Mouse (Mus musculus) embryonic facial prominence, embryonic 13.5 days (tissue): ENCODE data around the gene Eif3m. TPM values are rescaled to one million over a fixed set of nuclear protein-coding genes. Genes with fewer than 3 reads are reported as not detected.

Experiments
- ATAC-seq: fragments of 200-750 bp; cut with Nextera tagmentation; 2 replicates; pipeline ENCODE4 v1.8.0; 2017; ENCODE audit warnings: low read depth; ENCODE audit not compliant: insufficient number of reproducible peaks, insufficient read depth, low FRiP score, low TSS enrichment
- H3K27ac ChIP-seq: fragments of 300-500 bp; sonication (generic); 2 replicates; pipeline ENCODE4 v1.5.1; 2015; ENCODE audit warnings: moderate library complexity, mild to moderate bottlenecking, inconsistent platforms
- H3K27me3 ChIP-seq: fragments of 300-500 bp; sonication (generic); 2 replicates; pipeline ENCODE4 v1.6.1; 2015; ENCODE audit warnings: mild to moderate bottlenecking, inconsistent platforms
- H3K36me3 ChIP-seq: fragments of 300-500 bp; sonication (generic); 2 replicates; pipeline ENCODE4 v1.6.1; 2015; ENCODE audit warnings: mild to moderate bottlenecking, inconsistent platforms
- H3K4me1 ChIP-seq: fragments of 300-500 bp; sonication (generic); 2 replicates; pipeline ENCODE4 v1.6.1; 2015; ENCODE audit warnings: inconsistent platforms
- H3K4me2 ChIP-seq: fragments of 300-500 bp; sonication (generic); 2 replicates; pipeline ENCODE4 v1.6.1; 2015; ENCODE audit warnings: moderate library complexity, mild to moderate bottlenecking, inconsistent platforms
- H3K4me3 ChIP-seq: fragments of 300-500 bp; sonication (generic); 2 replicates; pipeline ENCODE4 v1.5.1; 2015; ENCODE audit warnings: mild to moderate bottlenecking, inconsistent platforms
- H3K9ac ChIP-seq: fragments of 300-500 bp; sonication (generic); 2 replicates; pipeline ENCODE4 v1.6.1; 2015; ENCODE audit warnings: mild to moderate bottlenecking, inconsistent platforms
- H3K9me3 ChIP-seq: fragments of 300-500 bp; sonication (generic); 2 replicates; pipeline ENCODE4 v1.6.1; 2016; ENCODE audit warnings: inconsistent platforms
- WGBS: fragments of 180-500 bp; shearing (Covaris S2); methylation state at CpG from one replicate; pipeline ENCODE4 v1.1.7; 2015; ENCODE audit warnings: mixed read lengths; 5-methylcytosine and 5-hydroxymethylcytosine counted together
- polyA plus RNA-seq: library from polyadenylated mRNA; unstranded; fragments of >200 nt; fragmentation: Nextera tagmentation; extraction: Ambion mirVana; gene quantifications from 2 replicates; pipeline ENCODE4 v1.2.1, GENCODE M21; 2015

Eif3m gene
- polyA plus RNA-seq = 270 and 278 TPM in 2 replicates

DNA sequence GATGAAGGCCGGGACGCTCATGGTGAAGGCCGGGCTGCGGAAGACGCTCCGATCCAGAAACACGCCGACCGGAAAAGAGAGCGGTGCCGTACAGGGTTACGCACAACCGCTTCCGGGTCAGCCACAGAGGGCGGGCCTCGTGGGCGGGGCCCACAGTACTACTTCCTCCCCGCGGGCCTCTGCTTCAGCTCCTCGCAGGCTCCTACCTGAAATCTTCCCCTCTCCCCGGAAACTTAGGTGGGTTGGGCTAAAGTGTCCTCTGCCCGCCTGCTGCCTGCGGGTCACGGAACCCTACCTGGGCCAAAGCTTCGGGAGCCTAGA, at the start of gene Eif3m:
Gene Eif3m, minus strand, starts transcription at position 114 of the 321 bp plus-strand sequence.
- peak within 1 kb of the TSS; percentile 63 for H3K27ac ChIP-seq
- ATAC-seq = peak; percentile 99

DNA sequence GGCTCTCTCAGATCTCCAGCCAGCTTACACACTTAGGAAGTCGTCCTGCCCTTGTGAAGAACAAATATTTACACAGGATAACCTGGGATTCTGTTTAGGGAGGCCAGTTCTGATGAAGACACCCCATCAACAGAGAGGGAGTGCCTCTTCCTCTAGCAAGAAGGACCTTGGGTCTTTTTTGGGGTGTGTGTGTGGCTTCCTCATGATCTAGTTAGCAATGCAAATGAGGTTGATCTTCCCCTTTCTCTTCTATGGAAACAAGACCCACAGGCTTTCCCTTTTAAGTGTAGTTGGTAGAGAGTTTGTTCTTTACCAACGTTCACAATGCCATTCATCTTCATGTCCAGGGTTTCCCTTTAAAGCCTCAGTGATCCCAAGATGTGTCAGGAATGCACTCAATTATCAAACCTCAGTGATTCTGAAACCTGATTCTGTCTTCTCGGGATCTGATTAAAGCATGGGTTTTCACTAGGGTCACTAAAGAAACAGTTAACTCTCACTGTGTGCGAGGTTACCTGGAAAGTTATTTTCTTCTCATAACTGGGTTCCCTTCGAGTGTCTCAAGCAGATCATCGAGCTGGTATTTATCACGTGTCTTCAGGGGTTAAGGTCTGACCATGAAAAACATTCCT, 46.0 kb upstream of the Eif3m start:
- Histone ChIP-seq H3K4me1 (no peaks in the 10 kb centered on the region), H3K27me3 (no peaks in the 10 kb centered on the region), H3K4me3 (no peak overlapping the region), H3K27ac (no peak overlapping the region), H3K9me3 (no peaks in the 10 kb centered on the region), H3K36me3 (no peaks in the 10 kb centered on the region), H3K4me2 (no peak overlapping the region), H3K9ac (no peak overlapping the region)
- no peak for ATAC-seq
- 56% methylated on average over 7 of the region's 7 CpGs for WGBS

More for the DNA sequence above, at the start of gene Eif3m:
- Histone ChIP-seq H3K4me1 (peaks cover 10% of the 10 kb centered on the region), H3K4me3 (peak within 1 kb of the TSS; percentile 95), H3K9ac (peak within 1 kb of the TSS; percentile 96), H3K27me3 (no peaks in the 10 kb centered on the region), H3K4me2 (peak within 1 kb of the TSS; percentile 82), H3K36me3 (peaks cover 18% of the 10 kb centered on the region), H3K9me3 (no peaks in the 10 kb centered on the region)
- 0% methylated on average over 24 of the region's 25 CpGs for WGBS

DNA sequence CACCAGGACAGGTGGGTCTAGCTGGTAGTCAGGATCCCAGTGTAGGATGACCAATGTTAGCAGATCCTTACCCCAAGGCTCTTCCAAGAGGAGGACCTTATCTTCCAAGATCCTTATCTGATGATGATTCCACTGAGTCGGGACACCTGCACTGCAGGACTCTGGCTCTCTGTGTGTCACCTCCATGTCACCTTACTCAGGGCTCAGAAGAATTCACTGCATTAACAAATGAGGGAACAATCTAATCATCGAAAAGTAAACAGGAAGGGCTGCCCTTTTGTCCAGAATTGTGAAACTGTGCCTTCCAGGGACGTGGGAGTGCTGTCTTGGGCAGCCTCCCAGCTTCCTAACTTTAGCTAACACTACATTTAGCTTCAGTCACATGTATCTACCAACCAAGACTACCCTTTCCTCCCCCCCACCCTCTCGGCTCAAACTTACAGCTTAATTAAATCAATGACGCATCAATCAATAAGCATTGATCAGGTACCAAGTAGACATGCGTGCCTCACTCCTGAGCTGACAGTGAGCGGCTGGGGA, 41.8 kb upstream of the Eif3m start:
- no peak overlapping the region for H3K4me2 ChIP-seq
- no peaks in the 10 kb centered on the region for H3K9me3 ChIP-seq
- ATAC-seq = no peak

DNA sequence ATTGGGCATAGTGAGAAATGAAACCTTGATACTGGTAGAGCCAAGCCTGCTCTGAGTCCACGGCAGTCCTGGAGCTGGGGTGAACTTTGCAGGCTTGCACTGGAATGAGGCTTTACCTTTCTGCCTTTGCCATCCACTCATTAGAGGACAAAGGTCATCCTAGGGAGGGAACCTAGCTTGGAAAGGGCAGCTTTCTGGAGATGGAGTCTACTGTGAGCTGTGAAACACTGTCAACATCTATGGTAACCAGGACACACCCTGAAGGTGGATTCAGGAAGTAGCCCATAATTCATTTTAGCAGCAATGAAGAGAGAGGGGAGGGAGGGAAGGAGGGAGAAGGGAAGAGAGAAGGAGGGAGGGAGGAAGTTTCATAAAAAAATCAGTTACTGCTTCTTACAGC, 38.6 kb upstream of the Eif3m start:
- Histone ChIP-seq H3K4me3 (no peak overlapping the region), H3K9ac (no peak overlapping the region), H3K27ac (no peak overlapping the region), H3K4me1 (no peaks in the 10 kb centered on the region), H3K27me3 (no peaks in the 10 kb centered on the region), H3K4me2 (no peak overlapping the region), H3K36me3 (no peaks in the 10 kb centered on the region), H3K9me3 (no peaks in the 10 kb centered on the region)
- WGBS = 64% methylated on average over 1 of the region's 1 CpGs
- no peak for ATAC-seq

More for the DNA sequence above, 41.8 kb upstream of the Eif3m start:
- 77% methylated on average over 7 of the region's 7 CpGs for WGBS
- H3K4me1 ChIP-seq = no peaks in the 10 kb centered on the region
- no peaks in the 10 kb centered on the region for H3K36me3 ChIP-seq
- no peak overlapping the region for H3K9ac ChIP-seq
- no peak overlapping the region for H3K4me3 ChIP-seq
- H3K27me3 ChIP-seq = no peaks in the 10 kb centered on the region
- H3K27ac ChIP-seq = no peak overlapping the region

DNA sequence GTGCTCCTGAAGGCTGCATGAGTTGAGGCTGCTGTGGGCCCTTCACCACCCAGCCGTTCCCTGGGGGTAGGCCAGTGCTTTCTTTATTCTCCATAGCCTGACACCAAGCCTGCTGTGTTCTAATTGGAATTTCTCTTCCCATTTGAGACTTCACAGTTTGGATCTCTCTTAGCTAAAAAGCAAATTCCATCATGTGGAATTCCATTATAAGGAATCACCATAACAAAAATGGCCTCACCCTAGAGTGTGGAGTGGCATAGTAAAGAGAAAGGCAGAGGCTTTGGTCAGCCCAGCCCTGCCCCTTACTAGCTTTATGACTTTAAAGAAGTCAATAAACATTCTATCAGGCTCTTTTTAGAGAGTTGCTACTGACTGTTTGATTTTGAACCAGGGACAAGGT, 31.4 kb upstream of the Eif3m start:
- Histone ChIP-seq H3K9ac (no peak overlapping the region), H3K27ac (no peak overlapping the region), H3K4me2 (no peak overlapping the region), H3K4me3 (no peak overlapping the region), H3K4me1 (no peaks in the 10 kb centered on the region), H3K27me3 (no peaks in the 10 kb centered on the region), H3K36me3 (no peaks in the 10 kb centered on the region), H3K9me3 (no peaks in the 10 kb centered on the region)
- WGBS = 67% methylated on average over 1 of the region's 1 CpGs
- no peak for ATAC-seq

DNA sequence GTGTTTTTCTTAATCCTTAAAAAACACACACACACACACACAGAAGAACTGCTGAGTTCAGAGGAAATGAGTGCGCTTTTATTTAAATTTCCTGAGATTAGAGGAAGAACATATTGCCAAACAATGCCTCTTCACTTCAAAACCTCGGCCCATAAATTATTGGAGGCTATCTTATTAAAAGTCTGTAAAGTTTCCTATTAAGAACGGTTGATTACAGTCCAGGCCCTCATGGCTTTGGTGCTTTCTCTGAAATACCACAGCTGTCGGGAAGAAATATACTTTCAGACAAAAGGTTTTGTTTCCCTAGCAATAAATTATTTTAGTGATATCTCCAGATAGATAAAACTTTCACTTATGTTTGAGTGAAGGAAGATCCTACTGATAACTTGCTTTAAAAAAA, 26.3 kb upstream of the Eif3m start:
- no peak overlapping the region for H3K27ac ChIP-seq
- no peaks in the 10 kb centered on the region for H3K36me3 ChIP-seq
- H3K9ac ChIP-seq = no peak overlapping the region
- H3K27me3 ChIP-seq = no peaks in the 10 kb centered on the region
- H3K4me1 ChIP-seq = no peaks in the 10 kb centered on the region
- H3K9me3 ChIP-seq = no peaks in the 10 kb centered on the region
- ATAC-seq = no peak
- H3K4me3 ChIP-seq = no peak overlapping the region
- H3K4me2 ChIP-seq = no peak overlapping the region
- WGBS = 80% methylated on average over 4 of the region's 4 CpGs

DNA sequence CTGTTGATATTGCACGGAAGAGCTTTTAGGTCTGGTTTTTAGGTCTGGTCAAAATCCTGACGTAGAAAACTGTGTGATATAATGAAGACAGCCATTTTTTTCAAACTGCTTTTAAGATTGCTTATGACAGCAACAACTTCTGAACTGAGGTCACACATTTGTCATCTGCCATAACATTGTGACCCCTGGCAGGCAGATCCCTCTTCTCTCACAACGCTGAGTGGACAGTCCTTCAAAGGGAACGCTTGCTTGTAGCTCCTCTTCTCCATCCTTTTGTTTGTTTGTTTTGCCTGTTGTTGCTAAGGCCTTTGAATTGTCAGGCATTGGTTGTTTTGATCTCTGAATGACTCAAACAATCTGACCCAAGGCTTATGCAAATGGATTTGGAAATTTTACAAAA, 24.0 kb upstream of the Eif3m start:
- ATAC-seq = no peak
- Histone ChIP-seq H3K4me1 (no peaks in the 10 kb centered on the region), H3K4me3 (no peak overlapping the region), H3K9me3 (no peaks in the 10 kb centered on the region), H3K4me2 (no peak overlapping the region), H3K27me3 (no peaks in the 10 kb centered on the region), H3K36me3 (no peaks in the 10 kb centered on the region), H3K9ac (no peak overlapping the region), H3K27ac (no peak overlapping the region)
- 81% methylated on average over 4 of the region's 4 CpGs for WGBS

DNA sequence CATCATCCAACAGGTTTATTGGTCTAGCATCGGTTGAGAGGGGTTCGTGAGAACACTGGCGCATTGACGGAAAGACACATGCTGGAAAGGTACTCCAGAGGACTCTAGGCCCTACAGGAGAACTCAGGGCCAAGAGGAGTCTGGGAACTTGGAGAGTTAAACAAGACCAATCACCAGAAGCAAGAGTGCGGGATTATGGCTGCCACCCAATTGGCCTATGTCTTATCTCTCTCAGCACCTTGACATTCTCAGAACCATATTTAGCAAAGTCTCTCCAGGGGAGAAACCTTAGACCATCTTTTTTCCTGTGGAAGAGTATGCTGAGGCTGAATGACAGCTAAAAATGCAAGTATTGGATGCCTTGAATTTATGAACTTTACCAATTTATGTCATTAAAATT, 22.0 kb upstream of the Eif3m start:
- H3K9ac ChIP-seq = no peak overlapping the region
- no peaks in the 10 kb centered on the region for H3K36me3 ChIP-seq
- ATAC-seq = no peak
- no peak overlapping the region for H3K27ac ChIP-seq
- H3K4me3 ChIP-seq = no peak overlapping the region
- no peak overlapping the region for H3K4me2 ChIP-seq
- 93% methylated on average over 5 of the region's 5 CpGs for WGBS
- no peaks in the 10 kb centered on the region for H3K4me1 ChIP-seq
- H3K9me3 ChIP-seq = no peaks in the 10 kb centered on the region
- no peaks in the 10 kb centered on the region for H3K27me3 ChIP-seq

DNA sequence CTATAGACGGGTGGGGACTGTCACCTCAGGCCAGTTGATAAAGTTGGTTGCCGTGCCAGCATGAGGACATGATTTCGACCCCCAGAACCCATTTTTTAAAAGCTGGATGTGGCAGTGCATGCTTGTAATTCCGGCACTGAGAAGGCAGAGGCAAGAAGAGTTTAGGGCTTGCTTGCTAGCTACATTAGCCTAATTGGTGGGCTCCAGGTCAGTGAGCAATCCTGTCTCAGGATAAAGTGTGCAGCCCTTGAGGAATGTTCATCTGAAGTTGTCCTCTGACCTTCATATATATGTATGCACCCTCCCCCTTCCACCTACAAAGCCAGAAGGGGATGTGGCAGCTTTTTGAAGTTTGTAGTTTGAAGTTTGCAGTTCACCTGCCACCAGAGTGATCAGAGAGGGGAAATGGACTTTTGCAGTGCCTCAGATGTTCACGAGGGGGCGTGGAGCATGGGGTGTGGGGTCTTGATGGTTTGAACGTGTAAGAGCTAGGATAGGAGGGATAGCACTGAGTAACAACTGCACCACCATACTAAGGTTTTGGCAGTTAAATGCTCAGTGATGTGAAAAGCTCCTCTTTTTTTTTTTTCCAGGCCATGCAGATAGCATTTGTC, 21.2 kb upstream of the Eif3m start:
- WGBS = 79% methylated on average over 7 of the region's 7 CpGs
- Histone ChIP-seq H3K9ac (no peak overlapping the region), H3K4me2 (no peak overlapping the region), H3K4me1 (no peaks in the 10 kb centered on the region), H3K9me3 (no peaks in the 10 kb centered on the region), H3K4me3 (no peak overlapping the region), H3K27ac (no peak overlapping the region), H3K36me3 (no peaks in the 10 kb centered on the region), H3K27me3 (no peaks in the 10 kb centered on the region)
- no peak for ATAC-seq

DNA sequence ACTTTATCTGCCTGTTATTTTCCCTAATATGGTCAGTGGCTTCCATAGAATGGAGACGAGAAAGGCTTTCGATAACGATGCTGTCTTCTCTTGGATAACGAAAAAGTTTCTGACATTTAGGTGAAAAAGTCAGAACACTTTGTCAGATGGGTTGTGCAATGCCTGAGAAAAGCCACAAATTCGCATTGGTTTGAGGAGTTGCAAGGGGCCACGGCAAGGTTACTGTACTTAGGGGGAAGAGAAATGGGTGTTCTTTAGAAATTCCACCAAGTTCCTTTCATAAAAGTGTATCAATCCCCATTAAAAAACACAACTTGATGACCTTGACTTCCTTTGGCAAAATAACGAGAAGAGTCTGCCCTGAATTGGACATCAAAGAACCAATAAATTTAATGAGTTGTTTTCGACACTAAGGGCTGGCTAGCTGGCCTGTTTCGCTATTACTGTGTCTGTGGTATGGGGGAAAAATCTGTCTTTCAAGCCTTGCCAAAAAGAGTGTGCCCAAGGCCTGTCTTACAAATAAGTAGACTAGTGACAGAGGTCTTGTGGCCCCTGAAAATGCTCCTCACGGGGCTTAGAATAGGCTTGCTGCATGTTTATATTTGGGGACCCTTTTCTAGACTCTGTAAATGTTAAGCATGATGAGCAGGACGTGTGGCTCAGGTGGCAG, 19.7 kb upstream of the Eif3m start:
- 83% methylated on average over 11 of the region's 11 CpGs for WGBS
- H3K9ac ChIP-seq = no peak overlapping the region
- no peaks in the 10 kb centered on the region for H3K36me3 ChIP-seq
- no peak overlapping the region for H3K4me3 ChIP-seq
- no peak overlapping the region for H3K27ac ChIP-seq
- no peak for ATAC-seq
- H3K4me2 ChIP-seq = no peak overlapping the region
- no peaks in the 10 kb centered on the region for H3K27me3 ChIP-seq
- no peaks in the 10 kb centered on the region for H3K9me3 ChIP-seq
- no peaks in the 10 kb centered on the region for H3K4me1 ChIP-seq

DNA sequence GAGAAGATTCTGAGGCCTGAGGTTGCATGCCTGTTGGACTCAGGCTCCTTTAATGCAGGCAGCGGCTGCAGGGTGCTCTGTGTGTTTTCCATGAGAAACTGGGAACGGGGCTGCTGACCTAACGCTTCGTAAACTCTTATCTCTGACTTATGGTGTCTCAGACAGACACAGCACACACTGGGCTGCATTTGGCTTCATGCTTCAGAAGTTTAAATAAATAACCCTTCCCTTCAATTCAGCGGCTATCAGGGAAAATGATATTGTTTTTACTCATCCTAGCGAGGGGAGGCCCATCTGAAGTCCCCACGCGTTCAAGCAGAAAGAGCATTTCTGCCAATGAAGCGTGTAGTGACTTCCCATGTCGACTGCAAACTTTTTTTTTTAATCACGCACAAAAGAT, 19.1 kb upstream of the Eif3m start:
- Histone ChIP-seq H3K27ac (no peak overlapping the region), H3K9me3 (no peaks in the 10 kb centered on the region), H3K27me3 (no peaks in the 10 kb centered on the region), H3K4me3 (no peak overlapping the region), H3K4me1 (no peaks in the 10 kb centered on the region), H3K36me3 (no peaks in the 10 kb centered on the region), H3K9ac (no peak overlapping the region), H3K4me2 (no peak overlapping the region)
- WGBS = 82% methylated on average over 11 of the region's 11 CpGs
- no peak for ATAC-seq

DNA sequence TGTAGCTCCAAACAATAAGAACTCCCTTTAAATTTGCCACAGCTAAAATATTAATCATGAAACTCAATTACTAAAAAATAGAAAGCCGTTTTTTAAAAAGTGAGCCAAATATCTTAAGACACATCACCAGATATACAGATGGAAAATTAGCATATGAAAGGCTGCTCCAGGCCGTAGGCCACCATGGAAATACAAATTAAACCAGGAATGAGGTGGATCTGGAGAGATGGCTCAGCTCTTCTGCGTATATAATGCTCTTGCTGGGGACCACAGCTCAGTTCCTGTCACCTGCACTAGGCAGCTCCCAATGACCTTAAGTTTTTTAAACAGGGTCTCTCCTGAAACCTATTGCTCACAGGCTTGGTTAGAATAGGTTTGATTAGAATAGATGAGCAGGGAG, 17.2 kb upstream of the Eif3m start:
- H3K9ac ChIP-seq = no peak overlapping the region
- H3K4me3 ChIP-seq = no peak overlapping the region
- H3K27ac ChIP-seq = no peak overlapping the region
- no peak overlapping the region for H3K4me2 ChIP-seq
- ATAC-seq = no peak
- H3K9me3 ChIP-seq = no peaks in the 10 kb centered on the region
- H3K36me3 ChIP-seq = no peaks in the 10 kb centered on the region
- WGBS = 66% methylated on average over 3 of the region's 3 CpGs
- H3K4me1 ChIP-seq = no peaks in the 10 kb centered on the region
- H3K27me3 ChIP-seq = no peaks in the 10 kb centered on the region
